Mouse (Mus musculus): ENCODE data around the gene Olfr1360. TPM values are rescaled to one million over a fixed set of nuclear protein-coding genes. Genes with fewer than 3 reads are reported as not detected.
"Not testable (repeated sequence)": the region's sequence is repeated elsewhere in the genome, so short reads cannot be mapped to it uniquely, and the experiment has no call there.

Olfr1360 gene
- polyA plus RNA-seq (2016; fragmentation: Nextera tagmentation; extraction: Ambion mirVana): not detected in 2 replicates

DNA sequence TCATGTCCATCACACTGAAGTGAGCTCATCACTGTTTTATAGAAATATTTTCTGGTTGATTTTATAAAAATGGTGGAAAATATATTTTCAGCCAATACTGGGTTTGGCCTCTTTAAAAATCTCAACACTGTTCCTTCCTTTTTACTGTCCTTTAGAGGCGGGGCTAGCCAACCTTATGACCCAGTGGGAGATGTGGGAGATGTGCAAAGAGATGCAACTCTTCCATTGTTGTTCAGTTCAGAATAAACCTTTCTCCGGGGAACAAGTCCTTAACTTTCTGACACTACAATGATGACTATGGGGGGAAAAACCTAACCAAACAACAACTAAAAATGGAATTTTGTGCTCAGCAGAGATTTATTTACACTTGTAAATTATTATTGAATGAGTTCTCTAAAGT is at the start of gene Olfr1360:
Gene Olfr1360, minus strand, starts transcription at position 101 of the 400 bp plus-strand sequence.
- H3K27ac ChIP-seq: no peak within 1 kb of the TSS
- H3K4me1 ChIP-seq: no peaks in the 10 kb centered on the region
- no peaks in the 10 kb centered on the region for H3K36me3 ChIP-seq (replicated peaks)
- WGBS: 88% methylated on average over 2 of the region's 2 CpGs
- H3K4me3 ChIP-seq: no peak within 1 kb of the TSS
- no peaks in the 10 kb centered on the region for H3K27me3 ChIP-seq (ENCODE audit: poor library complexity, severe bottlenecking)
- no peaks in the 10 kb centered on the region for H3K9me3 ChIP-seq
- DNase-seq (ENCODE audit: extremely low spot score, low spot score): no peak

DNA sequence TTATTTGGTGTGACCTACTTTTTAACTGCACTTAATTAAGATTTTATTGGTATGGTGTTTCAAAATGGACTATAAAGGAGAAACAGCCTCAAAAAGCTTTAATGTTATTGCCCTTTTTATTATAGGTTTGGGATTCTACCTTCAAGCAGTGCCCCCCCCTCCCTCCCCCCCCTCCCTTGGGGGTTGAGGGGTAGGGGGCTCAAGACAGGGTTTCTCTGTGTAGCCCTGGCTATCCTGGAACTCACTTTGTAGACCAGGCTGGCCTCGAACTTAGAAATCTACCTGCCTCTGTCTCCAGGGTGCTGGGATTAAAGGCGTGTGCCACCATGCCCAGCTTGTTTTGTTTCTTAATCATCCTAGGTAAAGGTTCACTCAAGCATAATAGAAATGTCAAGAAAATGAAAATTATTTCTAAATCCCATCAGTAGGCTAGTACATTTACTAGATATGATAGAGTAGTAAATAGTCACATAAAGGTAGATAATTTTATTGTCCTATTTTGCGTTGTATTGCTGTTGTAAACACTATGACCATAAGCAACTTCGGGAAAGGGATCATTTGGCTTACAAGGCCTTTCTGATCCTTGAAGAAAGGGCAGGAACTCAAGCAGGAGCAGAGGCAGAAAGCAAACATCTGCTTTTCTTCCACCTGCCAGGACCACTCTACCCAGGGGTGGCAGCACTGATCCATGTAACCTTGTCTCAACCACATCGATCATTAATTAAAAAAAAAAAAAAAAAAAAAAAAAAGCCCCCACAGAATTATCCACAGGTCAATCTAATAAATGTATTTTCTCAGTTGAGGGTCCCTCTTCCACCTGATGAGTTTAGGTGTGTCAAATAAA is 46.0 kb upstream of the Olfr1360 start:
- peak overlapping the region; percentile 53 for H3K4me3 ChIP-seq

DNA sequence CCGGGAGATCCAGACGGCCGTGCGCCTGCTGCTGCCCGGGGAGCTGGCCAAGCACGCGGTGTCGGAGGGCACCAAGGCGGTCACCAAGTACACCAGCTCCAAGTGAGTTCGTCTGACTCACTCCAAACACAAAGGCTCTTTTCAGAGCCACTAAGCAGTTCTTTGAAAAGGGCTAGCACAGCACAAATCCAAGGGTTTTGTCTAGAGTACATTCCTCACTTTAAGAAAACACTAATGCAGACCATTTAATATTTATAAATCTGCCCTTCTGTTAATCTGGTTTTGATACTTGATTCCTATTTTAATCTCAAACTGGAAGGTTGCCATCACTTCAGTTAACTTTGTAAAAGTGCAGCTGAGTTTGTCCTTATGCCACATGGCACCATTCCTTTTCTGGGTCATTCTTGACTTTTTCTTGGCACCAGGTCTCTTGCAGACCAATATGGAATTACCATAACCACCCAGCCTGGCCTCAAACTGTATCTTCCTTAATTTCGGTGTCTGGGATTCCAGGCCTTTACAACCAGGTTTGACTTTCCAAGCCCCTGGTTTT is 45.2 kb upstream of the Olfr1360 start:
- Histone ChIP-seq H3K36me3 (replicated peaks) (no peaks in the 10 kb centered on the region), H3K9me3 (no peaks in the 10 kb centered on the region), H3K27ac (peak overlapping the region; percentile 96), H3K27me3 (ENCODE audit: poor library complexity, severe bottlenecking) (no peaks in the 10 kb centered on the region), H3K4me3 (peak overlapping the region; percentile 53), H3K4me1 (peaks cover 48% of the 10 kb centered on the region)
- 3% methylated on average over 11 of the region's 11 CpGs for WGBS
- DNase-seq (ENCODE audit: extremely low spot score, low spot score): peak; percentile 61

More for the DNA sequence above, 46.0 kb upstream of the Olfr1360 start:
- DNase-seq (ENCODE audit: extremely low spot score, low spot score): peak; percentile 37
- Histone ChIP-seq H3K36me3 (replicated peaks) (no peaks in the 10 kb centered on the region), H3K27me3 (ENCODE audit: poor library complexity, severe bottlenecking) (no peaks in the 10 kb centered on the region), H3K27ac (peak overlapping the region; percentile 96), H3K9me3 (no peaks in the 10 kb centered on the region), H3K4me1 (peaks cover 53% of the 10 kb centered on the region)
- 25% methylated on average over 5 of the region's 5 CpGs for WGBS

DNA sequence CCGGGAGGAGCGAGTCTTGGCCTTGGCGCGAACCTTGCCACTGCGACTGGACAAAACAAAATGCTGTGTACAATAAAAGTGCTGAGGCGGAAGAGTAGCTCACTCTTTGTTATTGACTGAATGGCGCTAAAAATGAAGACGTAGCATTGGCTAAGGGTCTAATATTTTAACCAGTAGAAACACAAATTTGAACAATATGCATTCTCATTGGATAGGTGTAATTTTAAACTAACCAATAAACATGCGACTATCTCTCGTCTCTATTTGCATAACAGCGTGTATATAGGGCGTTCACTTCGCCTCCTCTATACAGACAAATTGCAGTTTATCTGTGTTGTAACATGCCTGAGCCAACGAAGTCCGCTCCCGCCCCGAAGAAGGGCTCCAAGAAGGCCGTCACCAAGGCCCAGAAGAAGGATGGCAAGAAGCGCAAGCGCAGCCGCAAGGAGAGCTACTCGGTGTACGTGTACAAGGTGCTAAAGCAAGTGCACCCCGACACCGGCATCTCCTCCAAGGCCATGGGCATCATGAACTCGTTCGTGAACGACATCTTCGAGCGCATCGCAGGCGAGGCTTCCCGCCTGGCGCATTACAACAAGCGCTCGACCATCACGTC is 44.7 kb upstream of the Olfr1360 start, which contains the start of gene Hist1h2bm:
Gene Hist1h2bm, plus strand, starts transcription at position 288 of the 616 bp plus-strand sequence.
- H3K4me3 ChIP-seq: peak within 1 kb of the TSS; percentile 53
- H3K27ac ChIP-seq: peak within 1 kb of the TSS; percentile 96
- H3K9me3 ChIP-seq; H3K27me3 ChIP-seq (ENCODE audit: poor library complexity, severe bottlenecking); H3K36me3 ChIP-seq (replicated peaks): not testable (repeated sequence)
- under 1% methylated on average over 37 of the region's 37 CpGs for WGBS
- peak; percentile 79 for DNase-seq (ENCODE audit: extremely low spot score, low spot score)
- H3K4me1 ChIP-seq: peaks cover 44% of the 10 kb centered on the region

DNA sequence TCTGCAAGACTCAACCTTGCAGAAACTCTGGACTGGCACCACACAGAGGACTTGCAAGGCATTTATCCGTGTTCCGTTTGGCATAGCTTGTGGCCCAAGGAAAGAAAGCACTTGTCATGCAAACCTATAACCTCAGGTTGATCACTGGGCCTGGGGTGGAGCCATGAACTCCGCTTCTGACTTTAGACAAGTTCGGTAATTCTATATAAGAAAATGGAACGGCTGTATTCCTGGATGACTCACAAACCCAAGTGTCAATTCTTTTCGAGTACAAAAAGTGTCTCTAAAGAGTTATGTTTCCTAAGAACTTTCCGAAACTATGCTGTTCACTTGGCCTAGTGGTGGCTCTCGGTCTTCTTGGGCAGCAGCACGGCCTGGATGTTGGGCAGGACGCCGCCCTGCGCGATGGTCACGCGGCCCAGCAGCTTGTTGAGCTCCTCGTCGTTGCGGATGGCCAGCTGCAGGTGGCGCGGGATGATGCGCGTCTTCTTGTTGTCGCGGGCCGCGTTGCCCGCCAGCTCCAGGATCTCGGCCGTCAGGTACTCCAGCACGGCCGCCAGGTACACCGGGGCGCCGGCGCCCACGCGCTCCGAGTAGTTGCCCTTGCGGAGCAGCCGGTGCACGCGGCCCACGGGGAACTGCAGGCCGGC is 44.0 kb upstream of the Olfr1360 start:
- not testable (repeated sequence) for H3K9me3 ChIP-seq; H3K27me3 ChIP-seq (ENCODE audit: poor library complexity, severe bottlenecking); H3K36me3 ChIP-seq (replicated peaks)
- Histone ChIP-seq H3K4me3 (peak overlapping the region; percentile 53), H3K4me1 (peaks cover 46% of the 10 kb centered on the region), H3K27ac (peak overlapping the region; percentile 96)
- 2% methylated on average over 25 of the region's 44 CpGs for WGBS
- peak; percentile 32 for DNase-seq (ENCODE audit: extremely low spot score, low spot score)

DNA sequence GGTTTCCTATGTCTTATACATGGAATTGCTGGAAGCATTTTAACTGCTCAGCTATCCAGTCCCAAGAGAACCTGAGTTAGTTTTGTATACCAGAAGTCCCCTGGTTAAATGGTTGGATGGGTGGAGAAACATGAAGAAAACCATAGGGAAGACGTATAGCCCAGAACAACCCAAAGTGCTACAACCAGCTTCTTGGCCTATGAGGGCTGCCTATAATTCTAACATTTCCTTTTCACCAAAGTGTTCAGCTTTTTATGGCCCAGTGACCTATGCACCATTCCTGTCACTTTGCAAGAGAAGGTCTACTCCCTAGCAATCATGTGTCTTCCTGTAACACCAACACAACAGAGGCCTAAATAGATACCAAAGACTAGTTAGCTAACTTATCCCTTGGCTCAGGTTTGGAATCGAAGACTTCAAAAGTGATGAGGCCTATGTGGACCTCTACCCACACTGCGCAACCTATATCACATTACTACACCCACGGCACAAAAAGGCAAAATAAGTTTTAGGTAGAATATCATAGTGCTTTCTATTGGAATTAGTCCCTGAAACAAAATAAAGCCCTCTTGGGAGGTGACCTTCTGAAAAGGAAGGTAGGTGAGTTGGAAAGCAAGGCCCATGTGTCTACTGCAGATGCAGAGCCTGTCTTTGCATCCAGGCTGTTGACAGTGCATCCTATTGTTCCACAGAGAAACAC is 41.3 kb upstream of the Olfr1360 start:
- Histone ChIP-seq H3K4me3 (peak overlapping the region; percentile 59), H3K36me3 (replicated peaks) (no peaks in the 10 kb centered on the region), H3K4me1 (peaks cover 54% of the 10 kb centered on the region), H3K9me3 (no peaks in the 10 kb centered on the region), H3K27me3 (ENCODE audit: poor library complexity, severe bottlenecking) (no peaks in the 10 kb centered on the region), H3K27ac (peak overlapping the region; percentile 96)
- DNase-seq (ENCODE audit: extremely low spot score, low spot score): peak; percentile 41
- 58% methylated on average over 4 of the region's 4 CpGs for WGBS

DNA sequence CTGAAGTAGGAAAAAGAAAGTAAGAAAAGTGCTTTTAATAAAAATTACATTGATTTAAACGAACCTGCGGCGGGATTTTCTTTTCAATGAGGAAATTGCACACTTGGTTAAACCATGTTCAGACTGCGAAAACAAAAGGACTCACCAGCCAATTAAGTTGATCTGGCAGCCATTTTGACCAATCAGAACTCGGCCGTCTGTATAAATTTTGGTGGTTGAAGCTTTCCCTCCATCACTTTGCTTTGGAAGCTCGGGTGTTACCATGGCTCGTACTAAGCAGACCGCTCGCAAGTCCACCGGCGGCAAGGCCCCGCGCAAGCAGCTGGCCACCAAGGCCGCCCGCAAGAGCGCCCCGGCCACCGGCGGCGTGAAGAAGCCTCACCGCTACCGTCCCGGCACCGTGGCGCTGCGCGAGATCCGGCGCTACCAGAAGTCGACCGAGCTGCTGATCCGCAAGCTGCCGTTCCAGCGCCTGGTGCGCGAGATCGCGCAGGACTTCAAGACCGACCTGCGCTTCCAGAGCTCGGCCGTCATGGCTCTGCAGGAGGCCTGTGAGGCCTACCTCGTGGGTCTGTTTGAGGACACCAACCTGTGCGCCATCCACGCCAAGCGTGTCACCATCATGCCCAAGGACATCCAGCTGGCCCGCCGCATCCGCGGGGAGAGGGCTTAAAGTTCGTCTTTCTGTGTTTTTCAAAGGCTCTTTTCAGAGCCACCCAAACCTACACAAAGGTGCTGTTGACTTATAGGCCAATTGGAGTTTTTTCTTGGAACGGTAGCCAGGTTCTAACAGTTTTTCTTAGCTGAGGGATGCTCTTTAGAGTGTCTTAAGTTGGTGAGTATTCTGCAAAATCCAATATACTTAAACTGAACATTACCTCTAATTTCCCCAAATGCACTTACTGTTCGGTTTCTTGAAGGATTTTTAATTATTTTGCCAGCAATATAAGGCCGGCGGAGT is 40.5 kb upstream of the Olfr1360 start, which contains the start of gene Hist1h3h:
Gene Hist1h3h, plus strand, starts transcription at position 263 of the 961 bp plus-strand sequence.
- not testable (repeated sequence) for H3K36me3 ChIP-seq (replicated peaks); H3K27me3 ChIP-seq (ENCODE audit: poor library complexity, severe bottlenecking); H3K9me3 ChIP-seq
- under 1% methylated on average over 26 of the region's 56 CpGs for WGBS
- peak within 1 kb of the TSS; percentile 59 for H3K4me3 ChIP-seq
- peak; percentile 87 for DNase-seq (ENCODE audit: extremely low spot score, low spot score)
- peaks cover 50% of the 10 kb centered on the region for H3K4me1 ChIP-seq
- peak within 1 kb of the TSS; percentile 96 for H3K27ac ChIP-seq

DNA sequence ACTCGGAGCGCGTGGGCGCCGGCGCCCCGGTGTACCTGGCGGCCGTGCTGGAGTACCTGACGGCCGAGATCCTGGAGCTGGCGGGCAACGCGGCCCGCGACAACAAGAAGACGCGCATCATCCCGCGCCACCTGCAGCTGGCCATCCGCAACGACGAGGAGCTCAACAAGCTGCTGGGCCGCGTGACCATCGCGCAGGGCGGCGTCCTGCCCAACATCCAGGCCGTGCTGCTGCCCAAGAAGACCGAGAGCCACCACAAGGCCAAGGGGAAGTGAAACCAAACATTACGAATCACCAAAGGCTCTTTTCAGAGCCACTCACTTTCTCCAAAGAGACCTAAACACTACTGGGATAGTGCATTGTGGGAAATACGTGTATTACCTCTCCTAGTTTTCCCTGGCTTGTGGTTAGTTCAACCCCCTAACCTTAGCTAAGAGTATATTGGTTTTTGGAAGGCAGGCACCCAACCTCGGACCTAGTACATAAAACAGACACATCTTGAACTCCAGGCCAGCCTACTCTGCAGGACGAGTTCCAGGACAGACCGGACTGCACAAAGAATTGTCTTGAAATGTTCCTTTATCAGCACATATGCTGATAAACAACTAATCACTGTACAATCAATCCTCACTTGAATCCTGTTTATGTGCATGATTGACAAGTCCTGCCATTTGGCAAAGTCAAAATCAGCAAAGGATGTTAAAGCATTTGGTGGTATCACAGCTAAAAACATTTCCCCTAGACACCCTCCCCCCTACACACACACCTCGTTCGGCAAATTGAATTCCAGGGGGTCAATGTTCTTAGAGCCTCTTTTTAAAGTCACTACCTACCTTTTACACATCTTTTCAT is 39.6 kb upstream of the Olfr1360 start:
- H3K27ac ChIP-seq: peak overlapping the region; percentile 95
- peaks cover 45% of the 10 kb centered on the region for H3K4me1 ChIP-seq
- not testable (repeated sequence) for H3K9me3 ChIP-seq; H3K27me3 ChIP-seq (ENCODE audit: poor library complexity, severe bottlenecking); H3K36me3 ChIP-seq (replicated peaks)
- H3K4me3 ChIP-seq: peak overlapping the region; percentile 55
- 0% methylated on average over 13 of the region's 38 CpGs for WGBS
- peak; percentile 63 for DNase-seq (ENCODE audit: extremely low spot score, low spot score)

DNA sequence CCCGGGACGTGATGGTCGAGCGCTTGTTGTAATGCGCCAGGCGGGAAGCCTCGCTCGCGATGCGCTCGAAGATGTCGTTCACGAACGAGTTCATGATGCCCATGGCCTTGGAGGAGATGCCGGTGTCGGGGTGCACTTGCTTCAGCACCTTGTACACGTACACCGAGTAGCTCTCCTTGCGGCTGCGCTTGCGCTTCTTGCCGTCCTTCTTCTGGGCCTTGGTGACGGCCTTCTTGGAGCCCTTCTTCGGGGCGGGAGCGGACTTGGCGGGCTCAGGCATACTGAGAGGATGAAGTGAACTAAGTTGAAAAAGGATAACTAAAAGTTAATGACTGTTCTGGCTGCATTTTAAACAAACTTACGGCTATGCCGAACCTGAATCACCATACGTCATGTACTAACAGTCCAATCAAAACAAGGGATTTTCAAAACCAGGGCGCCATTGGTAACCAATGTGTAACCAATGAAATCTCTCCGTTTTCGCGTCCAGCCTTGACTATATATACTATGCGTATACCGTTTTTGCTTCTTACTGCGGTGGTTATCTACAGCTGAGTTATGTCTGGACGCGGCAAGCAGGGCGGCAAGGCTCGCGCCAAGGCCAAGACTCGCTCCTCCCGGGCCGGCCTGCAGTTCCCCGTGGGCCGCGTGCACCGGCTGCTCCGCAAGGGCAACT is 38.8 kb upstream of the Olfr1360 start, which contains the start of the genes Hist1h2bl and Hist1h2ai:
Gene Hist1h2bl, minus strand, starts transcription at position 280 of the 676 bp plus-strand sequence.
Gene Hist1h2ai, plus strand, starts transcription at position 559 of the 676 bp plus-strand sequence.
- H3K36me3 ChIP-seq (replicated peaks); H3K9me3 ChIP-seq; H3K27me3 ChIP-seq (ENCODE audit: poor library complexity, severe bottlenecking): not testable (repeated sequence)
- Histone ChIP-seq H3K4me3 (peak within 1 kb of the TSS; percentile 55), H3K4me1 (peaks cover 49% of the 10 kb centered on the region), H3K27ac (peak within 1 kb of the TSS; percentile 95)
- peak; percentile 82 for DNase-seq (ENCODE audit: extremely low spot score, low spot score)
- WGBS: under 1% methylated on average over 35 of the region's 50 CpGs

DNA sequence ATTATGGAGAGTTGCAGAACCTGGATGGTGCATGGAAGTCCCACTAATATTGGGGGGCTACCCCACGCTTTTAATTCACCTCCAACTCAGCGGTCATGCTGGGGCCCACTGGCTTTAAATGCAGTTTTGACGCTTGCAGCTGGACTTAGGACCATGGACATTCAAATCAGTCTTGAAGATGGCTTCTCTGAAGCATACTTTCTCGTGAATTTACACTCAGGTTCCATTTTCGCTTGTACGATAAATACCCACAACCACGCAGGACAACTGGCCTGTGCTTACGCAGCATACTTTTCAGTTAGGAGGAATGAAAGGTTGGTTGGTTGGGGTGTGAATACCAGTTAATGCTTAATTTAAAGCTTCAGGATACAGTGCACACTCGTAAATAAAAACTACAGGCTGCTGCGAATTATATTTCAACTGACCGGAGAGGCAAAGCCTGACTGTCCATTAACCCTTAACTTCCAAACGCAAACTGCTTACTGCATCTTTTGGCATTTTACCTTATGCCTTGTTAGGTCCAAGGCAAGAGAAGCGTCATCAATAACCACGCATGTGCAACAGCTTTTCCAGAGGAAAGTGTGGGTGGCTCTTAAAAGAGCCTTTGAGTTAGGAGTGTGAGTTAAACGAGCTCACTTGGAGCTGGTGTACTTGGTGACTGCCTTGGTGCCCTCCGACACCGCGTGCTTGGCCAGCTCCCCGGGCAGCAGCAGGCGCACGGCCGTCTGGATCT is 38.1 kb upstream of the Olfr1360 start:
- peak; percentile 57 for DNase-seq (ENCODE audit: extremely low spot score, low spot score)
- peak overlapping the region; percentile 94 for H3K27ac ChIP-seq
- H3K9me3 ChIP-seq: no peaks in the 10 kb centered on the region
- 1% methylated on average over 22 of the region's 22 CpGs for WGBS
- no peaks in the 10 kb centered on the region for H3K27me3 ChIP-seq (ENCODE audit: poor library complexity, severe bottlenecking)
- H3K36me3 ChIP-seq (replicated peaks): no peaks in the 10 kb centered on the region
- H3K4me1 ChIP-seq: peaks cover 42% of the 10 kb centered on the region
- peak overlapping the region; percentile 55 for H3K4me3 ChIP-seq
